Mouse (Mus musculus) liver, adult 2 months (tissue): ENCODE measurements around the gene Iqcf1.

Source experiments
- CTCF ChIP-seq: fragments of 200-500 bp; IDR thresholded peaks from 2 replicates; pipeline ENCODE4 v1.5.1; 2011; ENCODE audit warnings: low read depth, low read length, control low read depth
- POLR2A ChIP-seq: fragments of 200-500 bp; IDR thresholded peaks from 2 replicates; pipeline ENCODE4 v1.6.1; 2011; ENCODE audit warnings: low read length, control low read depth; ENCODE audit not compliant: insufficient read depth; ENCODE audit errors: extremely low read depth

DNA sequence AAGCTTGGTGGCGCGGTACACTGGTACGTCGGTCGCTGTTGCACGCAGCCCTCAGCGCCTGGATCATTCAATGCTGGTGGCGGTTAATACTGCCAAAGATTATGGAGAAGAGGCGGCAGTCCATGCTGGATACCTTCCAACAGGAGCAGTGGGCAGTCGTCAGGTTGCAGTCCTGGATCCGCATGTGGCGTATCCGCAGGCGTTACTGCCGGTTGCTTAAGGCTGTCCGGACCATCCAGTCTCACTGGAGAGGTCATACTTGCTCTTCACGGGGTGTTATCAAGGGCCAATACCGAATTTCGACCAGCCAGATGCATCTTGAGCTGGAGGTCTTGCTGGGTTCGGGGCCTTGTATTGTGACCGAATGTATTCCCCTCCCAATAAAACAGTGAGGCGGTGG, 2.1 kb downstream of the Iqcf1 start:
- TF ChIP-seq CTCF (no peak), POLR2A (no peak)
